Mouse (Mus musculus) MN1 (cell line): ENCODE data around the gene Akap7.
"Not testable (repeated sequence)": the region's sequence is repeated elsewhere in the genome, so short reads cannot be mapped to it uniquely, and the experiment has no call there.

Source experiments
- DNase-seq: peaks from one replicate; pipeline ENCODE4 v3.0.0-alpha.2; 2016; ENCODE audit warnings: low spot score

Akap7 gene

DNA sequence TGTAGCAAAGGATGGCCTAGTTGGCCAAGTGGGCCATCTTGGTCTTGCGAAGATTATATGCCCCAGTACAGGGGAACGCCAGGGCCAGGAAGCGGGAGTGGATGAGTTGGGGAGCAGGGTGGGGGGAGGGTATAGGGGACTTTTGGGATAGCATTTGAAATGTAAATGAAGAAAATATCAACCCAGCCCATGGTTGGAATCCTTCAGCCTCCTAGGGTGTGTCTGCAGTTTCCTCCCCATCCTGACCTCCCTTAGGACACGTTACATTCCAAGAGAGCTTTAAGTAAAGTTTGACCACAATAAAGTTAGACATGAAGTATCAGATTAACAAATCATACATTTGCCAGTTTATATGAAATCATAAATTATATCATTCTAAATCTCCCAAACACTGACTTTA, 116.5 kb downstream of the Akap7 start:
- DNase-seq, result no peak

DNA sequence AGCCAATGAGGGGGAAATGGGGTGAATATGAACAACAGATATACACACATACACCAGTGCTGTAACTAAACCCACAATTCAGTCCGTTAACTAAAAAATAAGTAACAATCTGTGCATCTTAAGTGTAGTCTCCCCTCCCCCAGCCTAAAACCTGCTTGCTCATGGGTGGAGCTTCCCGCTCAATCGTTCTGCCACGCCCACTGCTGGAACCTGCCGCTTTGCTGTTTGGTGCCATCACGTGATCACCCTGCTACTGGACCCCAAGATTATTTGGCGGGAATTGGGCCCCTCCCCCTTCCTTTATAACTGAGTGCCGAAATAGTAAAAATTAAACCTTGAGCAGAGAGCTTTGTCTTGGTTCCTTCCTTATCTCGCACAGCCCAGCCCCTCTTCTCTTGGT, 121.4 kb downstream of the Akap7 start:
- not testable (repeated sequence) for DNase-seq

DNA sequence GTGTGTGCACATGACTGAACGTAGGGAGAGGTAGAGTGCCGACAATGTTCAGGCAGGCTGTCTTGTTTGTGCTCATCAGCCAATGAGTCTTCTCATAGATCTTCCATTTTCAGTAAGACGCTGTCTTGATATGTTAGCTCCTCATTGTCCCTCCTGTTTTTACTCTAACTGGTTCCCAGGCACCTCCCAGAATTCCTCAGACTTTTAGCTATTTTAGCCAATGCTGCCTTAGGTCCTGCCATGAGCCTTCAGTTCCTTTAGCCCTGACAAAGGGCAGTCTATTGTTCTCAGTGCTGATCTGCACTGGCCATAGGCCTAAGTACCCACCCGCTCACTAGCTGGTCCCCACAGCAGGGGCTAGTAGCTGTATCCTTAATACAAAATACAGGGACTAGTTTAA, 122.0 kb downstream of the Akap7 start:
- no peak for DNase-seq

DNA sequence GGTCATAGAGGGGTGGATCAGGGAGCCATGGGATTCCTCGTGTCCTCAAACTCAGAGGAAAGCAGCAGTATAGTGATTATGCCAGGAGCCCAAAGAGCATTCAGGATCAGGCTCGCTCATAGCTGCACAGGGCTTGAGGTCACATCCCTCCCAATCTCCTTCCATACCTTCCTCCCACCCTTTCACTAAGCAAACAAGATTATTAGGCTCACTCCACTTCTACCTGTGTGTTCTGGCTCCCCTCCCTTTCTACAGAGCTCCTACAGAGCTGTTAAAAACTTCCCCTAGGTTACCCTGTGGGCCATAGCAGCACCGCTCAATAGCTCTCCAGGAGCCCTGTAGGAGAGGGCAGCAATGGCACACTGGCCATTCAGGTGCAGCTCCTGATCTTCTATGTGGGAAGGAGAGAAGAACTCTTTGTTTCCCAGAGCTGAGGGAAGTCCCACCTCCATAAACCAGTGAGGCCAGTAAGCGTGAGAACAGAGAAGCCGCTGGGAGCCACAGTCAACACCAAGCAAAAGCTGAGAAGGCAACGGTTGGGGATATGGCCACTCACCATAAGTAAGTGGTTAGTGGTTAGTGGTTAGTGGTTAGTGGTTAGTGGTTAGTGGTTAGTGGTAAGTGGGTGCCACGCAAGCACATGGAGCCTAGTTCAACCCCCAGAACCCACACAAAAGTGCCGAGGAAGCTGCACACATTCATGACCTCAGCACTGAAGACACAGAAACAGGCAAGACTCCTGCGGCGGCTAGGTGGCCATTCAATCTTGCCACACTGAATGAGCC, 122.7 kb downstream of the Akap7 start:
- DNase-seq, result no peak

DNA sequence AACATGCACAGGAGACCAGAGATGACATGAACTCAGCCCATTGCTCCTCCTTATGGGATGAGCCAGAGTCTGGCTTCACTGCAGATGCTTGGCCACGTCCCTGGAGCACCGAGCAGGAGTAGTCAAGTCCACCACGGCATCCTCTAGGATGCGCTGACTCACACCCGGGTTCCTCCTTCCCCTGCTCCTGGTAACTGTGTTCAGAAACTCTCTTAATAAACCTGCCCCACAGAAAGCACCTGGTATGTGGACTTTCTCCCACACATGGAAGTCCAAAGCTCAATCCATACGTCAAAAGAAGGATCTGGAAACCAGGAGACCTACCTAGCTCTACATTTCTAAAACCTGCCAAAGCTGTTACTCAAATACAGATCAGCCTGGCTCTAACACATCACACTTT, 124.4 kb downstream of the Akap7 start:
- no peak for DNase-seq

DNA sequence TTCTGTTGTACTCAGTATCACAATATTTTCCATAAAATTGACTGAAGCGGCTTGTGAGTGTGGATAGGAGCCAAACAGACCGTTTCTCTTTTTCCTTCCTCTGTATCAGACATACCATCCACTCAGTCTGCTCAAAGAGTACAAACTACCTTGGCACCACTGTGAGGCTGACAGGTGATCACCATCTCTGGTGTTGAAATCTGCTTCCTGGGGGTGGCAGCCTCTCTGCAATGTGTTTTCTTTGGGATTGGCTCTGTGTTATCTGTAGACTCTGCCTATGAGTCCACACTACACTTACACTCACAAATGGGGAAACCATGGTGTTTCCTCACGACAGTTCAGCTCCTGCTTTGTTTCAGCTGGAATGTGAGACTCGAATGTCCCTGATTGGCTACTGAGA, 128.6 kb downstream of the Akap7 start:
- DNase-seq, result no peak

DNA sequence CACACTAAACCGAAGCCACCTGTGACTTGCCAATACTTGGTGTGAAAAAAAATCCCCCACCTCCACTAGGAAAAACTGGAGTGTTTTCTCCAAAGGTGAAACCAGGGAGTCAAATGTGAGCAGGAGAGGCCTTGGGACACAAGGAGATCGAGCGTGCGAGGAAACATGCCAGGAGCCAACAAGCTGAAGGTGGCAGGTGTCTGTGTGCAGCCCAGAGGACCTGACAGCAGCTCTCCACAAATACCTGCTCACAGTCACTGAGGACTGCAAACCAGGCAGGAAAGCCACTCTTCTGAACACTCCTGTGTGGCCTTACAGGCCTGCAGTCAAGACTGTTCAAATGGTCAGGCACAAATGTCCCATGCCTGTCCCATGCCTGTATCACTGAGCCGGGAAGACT, 130.4 kb downstream of the Akap7 start:
- no peak for DNase-seq

DNA sequence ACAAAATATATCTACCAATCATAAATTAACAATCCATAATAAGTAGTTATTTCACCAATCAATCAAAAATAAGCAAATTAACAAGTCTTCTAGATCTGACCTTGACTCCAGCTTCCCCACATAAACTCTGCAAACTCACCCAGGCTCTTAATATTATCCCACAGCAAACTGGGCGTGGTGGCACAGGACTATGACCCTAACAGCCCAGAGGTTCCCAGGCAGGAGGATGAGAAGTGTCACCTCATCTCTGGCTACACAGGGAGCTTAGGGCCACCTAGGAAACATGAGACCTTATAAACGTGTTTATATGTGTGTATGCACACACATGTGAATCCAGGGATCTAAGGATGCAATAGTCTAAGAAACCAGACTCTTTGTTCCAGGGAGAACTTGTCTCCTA, 132.8 kb downstream of the Akap7 start:
- no peak for DNase-seq

DNA sequence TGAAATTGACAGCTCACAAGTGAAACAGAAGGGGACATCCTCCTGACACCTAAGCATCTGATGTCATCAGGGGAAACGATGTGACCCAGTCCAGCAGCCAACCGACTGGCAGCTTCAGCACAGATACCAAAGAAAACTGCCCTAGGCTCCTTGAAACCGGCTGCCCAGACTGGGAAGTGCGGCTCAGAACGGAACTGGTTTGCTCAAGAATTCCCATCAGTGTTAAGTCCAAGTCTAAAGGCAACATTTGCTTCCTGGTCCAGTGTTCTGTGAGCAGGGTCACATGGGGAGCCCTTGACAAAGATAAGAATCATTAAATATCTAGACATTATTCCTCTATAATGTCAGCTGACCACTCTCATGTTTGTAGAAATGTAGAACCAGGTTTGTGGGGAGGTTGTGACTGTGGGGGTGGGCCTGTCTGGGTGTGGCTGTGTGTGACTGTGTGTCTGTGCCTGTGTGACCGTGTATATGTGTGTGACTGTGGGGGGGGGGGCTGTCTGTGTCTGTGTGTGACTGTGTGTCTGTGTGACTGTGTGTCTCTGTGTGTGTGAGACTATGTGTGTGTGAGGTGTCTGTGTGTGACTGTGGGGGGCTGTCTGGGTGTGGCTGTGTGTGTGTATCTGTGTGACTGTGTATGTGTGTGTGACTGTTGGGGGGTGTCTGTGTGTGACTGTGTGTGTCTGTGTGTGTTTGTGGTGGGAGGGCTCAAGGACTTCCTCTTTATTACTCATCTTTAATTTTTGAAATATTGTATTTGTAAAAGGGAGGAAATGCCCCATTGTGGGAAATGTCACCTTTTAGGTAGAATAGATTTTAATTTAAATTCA, 140.1 kb downstream of the Akap7 start:
- no peak for DNase-seq

DNA sequence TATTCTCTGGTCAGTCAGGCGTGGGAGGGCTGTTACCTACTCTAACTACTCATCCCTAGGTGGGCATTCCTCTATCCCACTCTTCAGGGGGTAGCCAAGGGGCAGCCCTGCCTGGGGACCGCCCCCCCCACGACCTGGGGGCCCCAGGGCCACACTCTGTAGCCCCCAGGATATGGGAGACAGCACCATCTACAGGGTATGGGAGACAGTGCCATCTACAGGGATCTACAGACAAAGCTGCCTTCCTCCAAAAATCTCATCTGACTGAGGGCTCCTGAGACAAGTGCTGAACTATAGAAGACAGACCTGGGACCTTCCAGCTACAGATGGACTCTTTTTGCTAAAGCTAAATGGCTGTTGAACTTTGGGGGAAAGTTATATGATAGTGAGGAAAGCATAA, 144.2 kb downstream of the Akap7 start:
- not testable (repeated sequence) for DNase-seq

DNA sequence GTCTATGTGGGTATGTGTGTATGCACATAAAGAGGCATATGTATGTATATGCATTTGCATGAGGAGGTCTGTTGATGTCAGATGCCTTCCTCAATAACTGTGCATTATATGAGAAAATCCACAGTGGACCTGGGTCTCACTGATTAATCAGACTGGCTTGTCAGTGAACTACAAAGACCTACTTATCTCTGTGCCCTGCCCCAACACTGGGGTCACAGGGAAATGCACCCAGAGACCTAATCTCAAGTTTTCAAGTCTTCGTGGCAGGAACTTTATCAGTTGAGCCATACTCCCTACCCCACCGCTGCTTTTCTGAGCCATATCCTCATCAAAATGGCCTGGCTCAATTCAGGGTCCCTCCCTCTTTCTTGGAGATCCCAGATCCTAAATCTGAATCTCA, 146.0 kb downstream of the Akap7 start:
- no peak for DNase-seq

DNA sequence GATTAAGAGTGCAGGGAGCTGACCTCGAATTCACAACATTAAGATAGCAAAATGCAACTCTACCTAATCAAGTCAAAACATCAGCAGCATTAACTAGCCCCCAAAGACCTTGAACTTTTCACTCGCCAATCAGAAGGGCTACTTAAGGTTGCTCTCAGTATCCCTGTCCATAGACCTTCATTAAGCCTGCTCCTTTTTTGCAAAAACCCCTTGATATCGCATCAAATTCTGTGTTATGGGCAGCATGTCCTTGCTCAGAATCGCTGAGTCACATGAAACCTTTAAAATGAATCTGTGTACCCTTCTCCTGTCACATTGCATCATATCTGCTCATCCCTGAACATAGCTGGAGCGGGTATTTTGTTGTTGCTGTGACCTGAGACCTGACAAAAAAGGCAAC, 149.0 kb downstream of the Akap7 start:
- no peak for DNase-seq

DNA sequence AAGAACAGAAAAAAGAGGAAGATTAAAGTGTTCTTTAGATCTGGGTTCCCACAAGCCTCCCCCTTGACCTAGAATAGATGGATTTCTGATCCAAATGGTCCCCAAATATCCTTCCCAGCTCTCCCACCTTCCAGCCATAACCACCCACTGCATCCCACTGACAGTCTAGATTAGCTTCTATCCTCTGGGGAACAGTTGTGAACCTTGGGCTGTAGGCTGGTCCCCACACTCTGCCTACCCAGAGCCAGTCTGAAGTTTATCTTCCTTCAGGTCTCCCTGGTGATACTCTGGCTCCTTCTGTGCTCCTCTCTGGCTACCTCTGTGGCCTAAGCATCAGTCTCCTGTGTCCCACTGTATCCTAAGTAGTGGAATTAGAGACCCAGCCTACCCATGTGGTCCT, 150.3 kb downstream of the Akap7 start:
- DNase-seq, result no peak

DNA sequence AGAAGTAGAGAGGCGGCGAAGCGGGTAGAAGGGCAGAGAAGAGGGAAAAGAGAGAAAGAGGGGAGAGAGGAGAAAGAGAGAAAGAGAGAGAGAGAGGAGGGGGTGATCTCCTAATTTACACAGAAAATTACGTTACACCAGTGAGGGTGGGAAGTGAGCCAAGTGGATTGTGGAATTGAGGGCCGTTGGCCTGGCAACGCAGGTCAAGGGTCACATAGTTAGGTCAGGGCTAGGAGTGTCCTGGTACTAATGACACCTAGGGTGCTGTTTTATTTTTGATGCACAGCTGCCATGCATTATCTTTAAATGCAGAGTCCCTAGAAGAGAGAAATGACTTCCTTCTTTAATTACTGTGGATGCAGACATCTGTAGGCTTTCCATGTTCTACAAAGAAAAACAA, 153.4 kb downstream of the Akap7 start:
- no peak for DNase-seq

DNA sequence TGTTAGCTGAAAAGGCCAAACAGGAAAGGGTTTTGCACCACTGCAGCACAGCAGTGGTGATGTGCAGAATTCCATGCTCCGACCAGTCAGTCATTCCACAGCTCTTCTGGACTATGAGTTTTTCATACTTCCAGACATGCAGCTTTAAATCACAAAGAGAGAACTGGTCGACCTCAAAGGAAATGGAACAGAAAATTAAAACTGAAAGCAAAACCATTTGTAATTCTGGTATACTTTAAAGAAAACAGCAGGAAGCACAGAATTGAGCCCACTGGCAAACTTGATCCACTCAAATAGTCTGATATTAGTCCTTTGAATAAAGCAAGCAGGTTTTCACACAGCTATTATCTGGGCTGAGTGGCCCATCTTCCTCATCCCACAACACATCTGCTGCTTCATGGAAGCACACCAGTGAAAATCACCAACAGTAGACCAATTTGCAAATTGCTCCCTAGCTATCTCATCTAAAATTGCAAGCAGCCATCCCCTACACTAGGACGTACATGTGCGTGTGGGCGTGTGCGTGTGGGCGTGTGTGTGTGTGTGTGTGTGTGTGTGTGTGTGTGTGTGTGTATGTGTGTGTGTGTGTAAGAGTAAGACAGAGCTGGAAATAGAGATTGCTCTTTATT, 156.4 kb downstream of the Akap7 start:
- no peak for DNase-seq

DNA sequence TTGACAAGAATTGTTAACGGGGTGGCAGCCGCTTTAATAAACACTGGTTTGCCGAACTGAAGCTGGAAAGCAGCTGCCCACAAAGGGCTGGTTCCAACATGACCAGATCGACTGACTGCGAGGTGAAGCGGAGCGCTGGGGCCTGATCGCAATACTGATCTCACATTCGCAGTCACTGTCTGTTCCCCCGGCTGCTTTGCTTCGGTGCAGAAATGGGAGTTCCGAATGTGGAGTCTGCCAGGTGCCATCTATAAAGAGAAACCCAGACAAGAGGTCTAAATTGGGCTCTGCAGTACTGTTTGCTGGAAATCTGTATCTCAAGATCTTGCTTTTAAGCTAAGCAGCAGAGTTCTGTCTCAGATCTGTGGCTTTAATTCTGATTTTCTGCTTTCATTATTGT, 161.8 kb downstream of the Akap7 start:
- peak; percentile 21 for DNase-seq

DNA sequence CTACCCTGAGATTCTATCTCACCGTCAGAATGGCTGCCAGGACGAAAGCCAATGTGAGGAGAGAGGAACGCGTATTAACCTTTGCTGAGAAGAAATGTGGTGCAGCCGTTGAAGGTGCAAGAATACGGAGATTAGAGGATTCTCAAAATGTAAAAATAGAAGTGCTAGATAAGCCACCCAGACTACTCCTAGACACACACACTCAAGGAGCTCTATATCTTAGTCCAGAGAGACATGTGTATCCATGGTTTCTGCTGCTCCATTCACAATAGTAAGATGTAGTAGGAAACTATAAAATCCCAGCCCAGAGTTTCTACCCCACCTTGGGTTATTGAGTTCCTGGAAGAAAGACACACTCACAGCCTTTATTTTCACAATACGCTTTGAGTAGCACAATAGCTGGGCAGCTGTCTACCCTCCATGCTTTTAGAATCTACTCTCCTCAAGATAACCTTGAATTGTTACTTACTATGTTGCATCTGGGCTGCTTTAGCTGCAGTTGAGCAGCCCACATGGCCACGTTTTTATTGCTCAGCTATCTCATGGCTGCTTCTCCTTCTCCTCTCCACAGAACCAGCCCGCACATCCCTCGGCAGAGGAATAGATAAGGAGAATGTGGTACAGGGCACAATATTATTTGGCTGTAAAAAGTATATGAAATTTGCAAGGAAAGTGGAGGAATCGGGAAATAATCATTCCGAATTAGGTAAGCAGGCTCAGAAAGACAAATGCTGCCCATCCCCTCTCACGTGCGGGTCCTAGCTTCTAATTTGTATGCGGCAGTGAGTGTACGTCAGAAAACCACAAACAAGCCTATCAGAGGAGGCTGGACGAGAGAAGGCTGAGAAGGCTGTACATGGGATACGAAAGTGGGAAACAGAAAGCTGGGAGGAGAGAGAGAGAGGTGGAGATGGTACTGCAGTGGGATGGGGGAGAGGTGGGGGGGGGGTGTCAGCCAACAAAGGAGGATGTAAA, 162.6 kb downstream of the Akap7 start:
- DNase-seq, result peak; percentile 32

DNA sequence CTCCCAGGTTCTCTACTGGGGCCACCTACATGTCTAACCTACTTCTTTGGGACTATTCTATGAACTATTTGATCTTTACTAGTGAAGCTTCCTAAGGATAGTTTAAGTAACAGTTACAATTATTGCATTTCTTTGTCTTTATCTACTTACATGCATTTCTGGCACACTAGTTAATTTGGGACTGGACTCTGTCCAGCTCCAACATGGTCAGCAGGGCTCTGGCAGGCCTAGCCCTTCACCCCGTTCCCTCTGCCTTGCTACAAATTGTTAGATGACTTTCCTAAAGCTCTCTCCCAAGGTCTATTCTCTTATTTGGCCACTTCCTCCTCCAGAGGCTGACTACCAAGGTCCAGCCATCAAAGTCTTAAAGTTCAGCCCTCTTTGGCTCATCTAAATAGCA, 165.9 kb downstream of the Akap7 start:
- DNase-seq, result no peak

DNA sequence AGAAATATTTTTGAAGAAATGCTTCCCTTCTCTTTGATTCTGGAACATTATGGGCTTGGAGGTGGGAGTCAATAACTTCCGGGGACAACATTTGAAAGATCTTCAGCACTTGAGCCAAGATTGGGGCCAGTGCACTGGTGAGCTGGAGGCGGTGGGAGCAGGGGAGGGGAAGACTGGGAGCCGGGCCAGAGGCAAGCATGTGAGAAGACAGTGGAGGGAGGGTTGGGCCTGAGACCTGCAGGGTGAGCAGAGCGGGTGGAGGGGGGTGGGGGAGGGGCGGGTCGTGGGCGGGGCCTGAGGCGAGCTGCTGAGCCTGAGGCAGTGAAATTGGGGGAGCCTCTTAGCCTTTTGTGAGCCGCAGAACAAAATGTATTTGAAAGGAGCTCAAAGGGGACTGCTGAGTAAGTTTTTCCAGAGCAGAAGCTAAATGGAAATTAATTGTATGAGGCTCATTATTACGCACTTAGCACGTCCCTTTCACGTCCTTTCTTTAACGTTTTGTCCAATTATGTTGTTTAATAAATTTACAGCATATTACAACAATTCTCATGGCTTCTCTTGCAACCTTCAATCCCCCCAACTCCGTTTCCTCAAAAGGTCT, 167.4 kb downstream of the Akap7 start:
- DNase-seq, result peak; percentile 47

DNA sequence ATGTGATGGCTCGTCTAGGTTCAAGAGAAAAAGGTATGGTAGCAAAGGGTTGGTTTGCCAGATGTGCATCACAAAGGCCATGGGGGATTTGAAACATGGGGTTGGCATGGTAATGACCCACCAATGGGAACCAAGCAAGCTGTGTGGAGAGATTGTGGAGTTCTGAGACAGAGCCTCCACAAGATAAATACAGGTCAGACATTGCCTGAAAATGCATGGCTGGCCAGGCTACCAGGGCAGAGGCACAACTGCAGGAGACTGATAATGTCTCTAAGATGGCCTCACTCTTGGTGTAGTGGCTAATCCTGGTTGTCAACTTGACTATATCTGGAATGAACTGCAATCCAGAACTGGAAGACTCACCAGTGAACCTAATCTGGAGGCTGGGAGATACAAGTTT, 174.1 kb downstream of the Akap7 start:
- DNase-seq, result no peak

DNA sequence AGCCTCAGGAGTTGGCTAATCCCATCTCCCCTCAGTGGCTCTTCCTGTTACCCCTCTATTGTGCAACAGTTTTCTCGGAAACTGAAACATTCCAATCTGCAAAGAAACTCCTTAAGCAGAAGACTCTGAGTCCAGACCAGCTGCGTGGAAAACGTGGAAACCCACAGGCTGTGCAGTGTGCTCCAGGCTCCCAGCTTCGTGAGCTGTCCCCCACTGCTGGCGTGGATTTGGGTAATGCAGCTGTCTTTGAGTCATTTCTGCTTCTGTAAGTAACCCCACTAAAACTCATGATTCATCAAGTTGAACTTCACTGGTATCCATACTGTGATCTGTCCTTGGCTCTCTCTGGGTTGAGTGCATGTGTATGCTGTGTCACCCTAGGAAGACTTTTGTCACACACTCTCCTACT, 179.2 kb downstream of the Akap7 start:
- no peak for DNase-seq
